Mouse (Mus musculus) large intestine, adult 2 months (tissue): Measurements from ENCODE around the gene Cdk5r1. TPM values are rescaled to one million over a fixed set of nuclear protein-coding genes. Genes with fewer than 3 reads are reported as not detected.

Experiments
- DNase-seq: peaks from one replicate; pipeline ENCODE4 v3.0.0-alpha.2; 2012; ENCODE audit warnings: low read depth, low spot score
- WGBS: fragments of 180-500 bp; shearing (Covaris S2); methylation state at CpG from one replicate; pipeline ENCODE4 v1.1.7; 2018; 5-methylcytosine and 5-hydroxymethylcytosine counted together
- polyA plus RNA-seq: library from polyadenylated mRNA; depleted of rRNA; stranded (reverse); fragments of >200 nt; gene quantifications from 2 replicates; pipeline ENCODE4 v1.2.3, GENCODE M21; 2012

Cdk5r1 gene
- polyA plus RNA-seq, 1 experiment, result 0.58 TPM

DNA sequence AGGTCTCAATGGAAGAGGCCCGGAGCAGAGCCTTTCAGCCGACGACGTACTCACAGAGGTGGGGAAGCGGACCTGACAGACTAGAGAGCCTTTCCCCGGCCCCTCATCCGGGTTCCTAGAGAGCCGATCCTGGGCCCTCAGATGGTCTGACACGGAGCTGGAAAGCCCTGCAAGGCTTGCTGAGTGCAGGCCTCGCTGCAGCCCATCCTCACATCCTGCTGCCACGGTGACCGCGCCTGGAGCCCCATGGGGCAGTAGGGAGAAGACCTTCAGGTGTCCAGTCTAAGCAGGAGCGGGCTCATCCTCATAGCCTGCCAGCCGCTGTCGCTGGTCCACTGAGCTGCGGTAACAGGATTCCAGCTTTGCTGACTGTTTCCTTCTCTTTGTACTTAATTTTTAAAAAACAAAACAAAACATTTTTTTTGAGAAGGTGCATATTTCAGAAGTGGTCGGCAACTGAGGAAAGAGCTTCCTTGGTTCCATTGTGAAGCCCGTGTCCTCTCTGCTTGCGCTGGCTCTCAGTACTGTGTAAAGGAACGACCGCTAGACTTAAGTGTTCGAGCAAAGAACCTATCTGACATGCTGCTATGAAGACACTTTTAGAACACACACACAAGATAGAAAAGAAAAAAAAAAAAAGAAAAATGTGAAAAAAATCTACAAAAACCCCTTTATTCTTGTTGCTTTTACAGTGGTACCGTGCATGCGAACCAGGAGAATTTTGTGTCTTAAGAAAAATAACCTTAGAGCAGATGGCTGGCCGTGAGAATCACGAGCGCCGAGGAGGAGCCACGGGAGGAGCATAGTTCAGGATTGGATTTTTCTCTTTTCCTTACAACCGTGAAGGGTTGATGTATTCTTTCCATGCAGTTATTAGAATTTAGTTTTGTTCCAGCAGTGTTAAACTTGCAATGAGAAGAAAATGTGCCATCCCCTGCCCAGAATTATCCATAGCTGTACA, 3.4 kb downstream of the Cdk5r1 start:
- 91% methylated on average over 31 of the region's 31 CpGs for WGBS
- no peak for DNase-seq

DNA sequence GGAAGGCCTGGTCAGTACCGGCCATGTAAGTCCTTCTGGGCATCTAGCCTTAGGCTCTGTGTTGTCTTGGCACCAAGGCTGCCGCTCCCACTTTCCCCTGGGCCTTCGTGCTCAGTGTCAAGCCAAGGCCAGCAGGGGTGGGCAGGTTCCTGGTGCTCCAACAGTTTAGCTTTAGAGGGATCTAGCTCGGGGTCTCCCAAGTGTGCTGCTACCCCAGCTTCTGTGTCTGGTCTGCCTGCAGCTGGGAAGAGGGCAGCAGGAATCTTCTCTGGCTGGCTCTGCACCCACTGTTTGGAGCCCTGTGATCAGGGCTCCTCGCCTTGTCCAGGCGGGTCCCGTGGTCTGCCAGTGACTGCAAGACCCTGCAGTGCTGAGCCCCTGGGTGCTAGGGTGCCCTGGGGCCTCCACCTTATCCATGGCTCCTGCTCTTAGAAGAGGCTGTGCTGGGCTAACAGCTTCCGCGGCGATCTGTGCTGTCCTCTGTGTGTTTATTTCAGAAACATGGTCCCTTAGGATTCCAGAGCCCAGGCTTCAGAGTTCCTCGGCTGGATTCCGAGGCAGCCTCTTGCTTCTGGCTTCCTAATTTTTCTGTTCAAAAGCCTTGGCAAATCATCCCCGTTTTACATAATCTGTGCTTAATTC, 4.7 kb downstream of the Cdk5r1 start:
- no peak for DNase-seq
- 90% methylated on average over 13 of the region's 13 CpGs for WGBS

DNA sequence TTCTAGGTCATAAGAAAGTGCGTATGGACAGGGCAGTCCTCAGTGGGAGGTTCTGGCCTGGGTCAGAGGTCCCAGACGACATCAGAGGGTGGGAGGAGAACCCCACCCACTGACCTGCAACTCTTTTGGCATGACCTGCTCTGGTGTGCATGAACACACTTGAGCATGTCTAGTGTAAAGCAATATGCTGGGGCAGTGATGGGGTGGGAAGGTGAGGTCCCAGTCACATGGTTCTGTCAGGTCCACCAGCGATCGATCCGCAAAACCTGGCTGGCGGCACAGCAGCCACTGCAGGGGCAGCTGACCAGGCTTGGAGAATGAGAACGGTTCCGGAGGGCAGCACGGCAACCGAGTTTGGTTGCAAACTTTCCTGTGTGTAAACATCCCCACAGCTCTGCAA, 5.5 kb downstream of the Cdk5r1 start:
- no peak for DNase-seq
- whole genome bisulfite sequencing, result 78% methylated on average over 10 of the region's 10 CpGs

DNA sequence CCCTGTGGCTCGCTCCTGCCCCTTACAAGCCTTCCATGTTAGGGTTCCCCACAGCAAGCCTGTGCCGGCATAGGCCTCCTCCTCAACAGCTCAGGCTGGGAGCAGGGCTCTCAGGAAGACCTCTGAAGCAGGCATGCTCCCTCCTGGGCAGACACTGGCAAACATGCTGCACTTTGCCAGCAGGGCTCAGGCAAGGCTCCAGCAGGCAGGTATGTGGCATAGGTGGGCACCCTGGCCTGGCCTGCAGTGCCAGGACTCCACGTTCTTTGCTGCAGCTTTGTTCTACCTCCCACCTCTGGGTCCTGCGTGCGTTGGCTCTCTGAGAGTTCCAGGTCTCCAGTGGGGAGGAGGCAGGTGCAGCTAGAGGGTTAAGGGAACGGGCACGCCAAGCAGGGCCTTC, 6.1 kb downstream of the Cdk5r1 start:
- WGBS, result 97% methylated on average over 7 of the region's 7 CpGs
- DNase-seq, result no peak

DNA sequence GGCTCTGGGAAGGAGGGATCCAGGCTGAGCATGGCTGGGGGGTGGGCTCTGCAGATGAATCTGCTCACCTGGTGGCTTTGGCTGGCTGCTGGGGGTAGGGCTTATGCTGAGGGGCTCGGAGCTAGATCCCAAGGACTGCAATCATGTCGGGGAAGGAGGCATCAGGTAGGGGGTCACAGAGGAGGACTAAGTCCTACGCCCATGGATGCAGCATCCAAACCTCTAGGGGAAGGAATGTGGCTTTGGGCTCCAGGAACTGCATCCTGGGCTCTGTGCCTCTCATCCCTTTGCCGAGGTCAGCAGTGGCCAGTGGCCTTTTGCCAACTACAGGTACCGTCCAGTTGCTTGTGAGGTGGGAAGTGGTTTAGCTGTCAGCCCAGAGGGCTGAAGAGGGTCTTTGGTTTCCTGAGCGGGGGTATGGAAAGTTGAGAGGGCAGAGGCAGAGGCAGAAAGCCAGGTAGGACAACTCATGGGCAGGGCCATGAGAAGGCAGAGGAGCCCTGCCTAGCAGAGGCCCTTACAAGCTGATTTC, 6.8 kb downstream of the Cdk5r1 start:
- WGBS, result 86% methylated on average over 6 of the region's 6 CpGs
- DNase-seq, result no peak

DNA sequence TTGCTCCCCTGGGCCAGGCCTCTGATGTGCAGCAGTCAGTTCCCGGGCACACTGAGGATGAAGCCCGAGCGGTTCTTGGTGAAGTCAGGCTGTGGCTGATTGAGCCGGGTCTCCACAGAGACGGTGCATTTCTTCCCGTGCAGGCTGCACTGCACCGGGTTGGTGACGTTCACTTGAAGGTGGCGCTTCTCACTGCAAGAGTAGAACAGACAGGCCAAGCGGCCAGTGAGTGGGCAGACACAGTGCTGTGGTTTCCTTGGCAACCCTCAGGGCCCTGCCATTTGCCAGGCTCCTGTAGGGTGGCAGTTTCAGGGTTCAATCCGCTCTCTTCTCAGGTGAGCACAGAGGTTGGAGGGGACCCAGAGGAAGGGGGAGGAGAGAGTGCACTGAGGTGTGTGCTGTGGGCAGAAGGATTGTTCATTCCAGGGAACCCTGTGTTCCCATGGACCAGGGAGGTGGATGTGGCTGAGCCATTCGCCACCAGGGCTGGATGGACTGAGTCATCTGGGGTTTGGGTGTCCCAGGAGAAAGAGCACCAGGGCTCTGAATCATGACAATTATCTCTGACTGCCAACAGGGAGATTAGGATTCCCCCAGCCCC, 7.5 kb downstream of the Cdk5r1 start:
- no peak for DNase-seq
- WGBS, result 73% methylated on average over 12 of the region's 12 CpGs

DNA sequence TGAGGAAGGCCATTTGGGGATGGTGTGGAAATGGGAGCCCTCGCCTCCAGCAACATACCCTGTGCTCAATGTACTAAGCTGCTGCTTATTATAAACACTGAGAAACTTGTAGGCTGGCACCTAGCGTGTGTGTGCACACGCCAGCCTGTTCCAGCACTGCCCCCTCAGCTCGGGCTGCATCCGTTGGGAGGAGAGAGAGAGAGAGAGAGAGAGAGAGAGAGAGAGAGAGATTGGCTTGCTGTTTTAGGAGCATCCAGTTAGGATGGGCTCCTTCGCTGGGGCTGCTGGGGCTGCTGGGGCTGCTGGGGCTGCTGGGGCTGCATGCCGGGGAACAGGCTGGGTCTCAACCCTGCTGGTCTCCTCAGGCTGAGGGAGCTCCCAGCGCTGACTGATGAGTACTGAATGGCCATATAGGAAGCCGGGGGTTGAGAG, 8.3 kb downstream of the Cdk5r1 start:
- DNase-seq, result no peak
- WGBS, result 86% methylated on average over 9 of the region's 9 CpGs

DNA sequence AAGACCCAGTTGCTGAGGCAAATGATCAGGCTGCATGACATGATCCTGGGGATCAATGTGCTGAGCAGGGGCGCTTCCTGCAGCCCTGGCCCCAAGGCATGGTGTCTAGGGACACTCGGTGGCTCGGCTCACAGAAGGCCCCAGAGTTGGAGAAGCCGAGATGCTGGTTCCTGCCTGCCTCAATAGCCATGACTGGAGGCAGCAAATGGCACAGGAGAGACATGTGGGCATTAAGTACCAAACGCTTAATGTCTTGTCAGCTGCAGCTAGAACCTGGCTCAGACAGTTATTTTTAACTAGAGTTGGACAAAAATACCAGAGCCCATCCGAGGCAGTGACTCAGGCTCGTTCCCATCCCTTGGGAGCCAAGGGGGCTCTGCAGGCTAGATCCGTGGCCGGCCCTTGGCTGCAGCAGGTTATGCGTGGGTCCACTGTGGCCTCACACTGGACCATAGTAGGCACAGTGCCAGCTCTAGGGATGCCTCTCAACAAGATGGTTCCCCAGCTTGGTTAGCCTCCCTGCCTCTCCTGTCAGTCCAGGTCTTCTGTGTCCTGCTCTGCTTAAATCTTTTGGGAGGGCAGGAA, 8.9 kb downstream of the Cdk5r1 start:
- 88% methylated on average over 10 of the region's 10 CpGs for WGBS
- DNase-seq, result no peak

DNA sequence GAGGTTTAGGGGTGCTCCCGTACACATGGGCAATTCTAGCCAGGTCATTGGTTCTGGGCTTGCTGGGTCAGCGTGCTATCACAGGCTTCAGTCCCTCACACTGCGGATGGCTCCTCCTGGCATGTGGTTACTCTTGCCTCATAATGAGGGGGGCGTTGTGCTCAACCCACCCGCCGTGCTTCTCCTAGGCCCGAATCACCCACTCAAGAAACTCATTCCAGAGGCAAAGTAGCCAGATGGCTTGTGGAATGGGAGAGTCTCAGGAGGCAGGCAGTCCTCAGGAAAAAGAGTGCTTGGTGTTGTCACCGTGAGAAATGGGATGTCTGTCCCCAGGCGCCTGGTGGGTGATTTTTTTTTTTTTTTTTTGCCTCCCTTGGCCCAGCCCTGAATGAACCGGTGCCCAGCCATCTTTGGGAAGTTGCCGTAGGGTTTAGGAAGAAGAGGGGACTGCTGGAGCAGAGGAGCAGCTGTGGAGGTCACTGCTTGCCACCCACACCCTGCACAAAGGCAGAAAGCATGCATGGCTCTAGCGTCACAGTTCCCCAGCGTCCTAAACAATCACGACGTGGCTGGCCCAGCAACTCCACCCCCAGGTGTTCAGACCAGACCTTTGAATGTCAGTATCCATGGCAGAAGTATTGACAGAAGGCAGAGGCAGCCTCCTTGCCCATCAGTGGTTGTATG, 11.2 kb downstream of the Cdk5r1 start:
- no peak for DNase-seq
- WGBS, result 82% methylated on average over 15 of the region's 15 CpGs

DNA sequence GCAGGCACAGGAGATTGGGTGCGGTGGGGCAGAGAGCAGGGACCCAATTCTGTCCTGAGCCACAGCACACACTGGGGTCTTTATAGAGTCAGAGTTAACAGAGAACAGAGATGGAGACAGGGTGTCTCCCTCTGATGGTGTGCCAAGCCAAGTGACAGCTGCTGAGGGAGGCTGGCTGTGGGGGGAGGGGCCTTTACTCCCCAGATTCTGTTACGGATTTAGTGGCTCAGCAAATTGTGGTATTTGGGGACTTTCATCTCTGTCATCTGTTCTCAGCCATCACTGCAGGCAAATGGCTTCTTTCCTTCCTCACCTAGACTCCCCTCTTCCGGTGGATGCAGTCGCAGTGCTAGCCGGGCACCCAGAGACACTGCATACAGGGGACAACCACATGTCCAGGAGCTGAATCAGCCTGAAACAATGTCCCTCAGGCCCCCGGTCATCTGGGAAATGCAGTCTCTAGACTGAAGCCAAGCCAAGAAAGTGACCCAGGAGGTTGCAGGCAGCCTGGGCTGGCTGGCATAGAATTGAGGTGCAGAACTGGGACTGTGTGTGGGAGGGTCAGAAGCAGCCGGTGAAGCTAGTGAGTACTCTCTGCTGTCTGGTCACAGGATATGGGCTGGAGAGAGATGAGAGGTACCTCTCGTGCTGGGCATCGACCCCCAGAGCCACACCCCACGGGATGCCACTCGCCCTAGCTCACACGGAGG, 12.5 kb downstream of the Cdk5r1 start:
- no peak for DNase-seq
- WGBS, result 82% methylated on average over 12 of the region's 12 CpGs

DNA sequence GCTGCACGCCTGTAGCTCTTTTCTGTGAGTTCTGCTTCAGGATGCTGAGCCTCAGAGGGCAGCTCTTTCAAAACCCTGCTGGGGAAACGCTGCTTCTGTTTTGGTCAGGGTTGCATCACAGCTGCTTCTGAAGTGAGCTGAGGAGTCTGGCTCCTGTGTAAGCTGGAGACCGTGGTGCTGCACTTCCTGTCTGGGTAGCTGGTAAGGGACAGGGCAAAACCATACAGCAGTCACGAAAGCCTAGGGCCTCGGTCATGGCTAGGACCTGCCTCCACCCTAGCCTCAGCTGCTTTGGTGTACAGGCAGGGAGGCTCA, 13.0 kb downstream of the Cdk5r1 start:
- DNase-seq, result no peak
- 62% methylated on average over 5 of the region's 5 CpGs for WGBS

DNA sequence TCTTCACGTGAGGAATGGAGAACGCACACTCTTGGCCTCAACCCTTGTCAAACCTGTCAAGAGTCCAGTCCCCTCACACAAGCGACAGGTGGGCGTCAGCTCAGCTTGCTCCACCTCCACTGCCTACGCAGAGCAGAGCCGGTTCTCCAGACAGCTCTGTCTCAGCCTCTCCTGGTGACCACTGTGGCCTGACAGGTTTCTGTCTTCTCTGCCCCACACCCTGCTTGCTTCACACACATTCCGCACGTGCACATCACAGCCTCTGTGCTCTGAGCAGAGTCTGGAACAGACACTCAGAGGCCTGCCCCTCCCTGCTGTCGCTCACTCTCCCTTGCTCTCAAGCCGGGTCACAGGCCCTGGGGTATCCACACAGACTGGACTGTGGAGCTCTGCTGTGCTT, 14.0 kb downstream of the Cdk5r1 start:
- WGBS, result 83% methylated on average over 10 of the region's 10 CpGs
- DNase-seq, result no peak

DNA sequence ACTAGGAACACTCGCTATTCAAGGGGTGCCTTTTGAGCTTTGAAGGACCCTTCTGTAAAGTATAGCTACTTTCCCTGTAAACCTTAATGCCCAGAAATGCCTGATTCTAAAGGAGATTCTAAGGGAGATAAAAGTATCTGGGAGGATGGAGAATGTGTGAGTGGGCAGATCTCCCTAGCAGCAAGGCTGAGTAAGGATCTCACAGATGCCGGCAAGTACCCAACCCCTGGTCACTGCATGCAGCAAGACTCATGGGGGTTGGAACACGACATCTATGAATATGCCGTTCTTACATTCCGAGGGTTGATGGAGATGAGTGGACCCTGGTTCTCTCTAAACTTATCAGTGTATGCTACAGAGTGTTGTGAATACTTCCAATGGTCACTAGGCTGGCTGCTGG, 16.4 kb downstream of the Cdk5r1 start:
- 97% methylated on average over 5 of the region's 5 CpGs for WGBS
- DNase-seq, result no peak

DNA sequence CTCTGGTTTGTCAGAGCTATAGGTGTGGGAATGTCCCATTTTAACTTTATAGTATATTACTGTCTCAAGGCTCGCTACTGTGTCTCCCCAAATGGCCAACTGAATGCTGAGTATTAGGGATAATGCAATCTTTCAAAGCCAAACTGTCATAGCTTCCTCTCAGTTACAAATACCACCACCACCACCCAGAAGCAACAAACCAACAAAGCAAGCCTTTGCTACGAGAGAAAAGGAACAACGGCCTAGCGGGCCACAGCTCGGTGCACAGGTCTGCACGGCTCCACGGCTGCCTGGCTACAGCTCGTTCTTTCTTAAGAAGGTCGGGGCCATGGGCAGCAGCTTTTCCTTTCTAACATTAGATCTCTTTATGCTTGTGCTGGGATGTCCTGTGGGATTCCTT, 18.0 kb downstream of the Cdk5r1 start:
- no peak for DNase-seq
- WGBS, result 92% methylated on average over 9 of the region's 9 CpGs

DNA sequence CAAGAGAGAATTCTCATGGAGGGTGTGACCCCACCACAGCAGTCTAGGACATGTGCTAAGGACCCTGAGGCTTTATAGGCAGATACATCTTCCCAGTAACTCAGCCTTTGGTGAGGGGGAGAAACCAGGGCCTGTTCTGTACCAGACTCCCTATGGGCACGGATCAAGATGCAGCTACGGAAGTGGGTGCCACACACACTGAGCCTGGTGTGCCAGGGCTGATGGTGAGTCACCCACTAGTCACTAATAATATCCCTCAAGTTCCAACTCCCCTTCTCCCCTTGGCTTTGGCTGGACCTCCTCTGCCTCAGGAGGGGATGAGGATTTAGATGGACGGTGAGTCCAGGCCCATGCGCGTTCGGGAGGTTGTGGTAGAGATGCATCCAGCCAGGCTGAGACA, 19.1 kb downstream of the Cdk5r1 start:
- no peak for DNase-seq
- WGBS, result 93% methylated on average over 6 of the region's 6 CpGs

DNA sequence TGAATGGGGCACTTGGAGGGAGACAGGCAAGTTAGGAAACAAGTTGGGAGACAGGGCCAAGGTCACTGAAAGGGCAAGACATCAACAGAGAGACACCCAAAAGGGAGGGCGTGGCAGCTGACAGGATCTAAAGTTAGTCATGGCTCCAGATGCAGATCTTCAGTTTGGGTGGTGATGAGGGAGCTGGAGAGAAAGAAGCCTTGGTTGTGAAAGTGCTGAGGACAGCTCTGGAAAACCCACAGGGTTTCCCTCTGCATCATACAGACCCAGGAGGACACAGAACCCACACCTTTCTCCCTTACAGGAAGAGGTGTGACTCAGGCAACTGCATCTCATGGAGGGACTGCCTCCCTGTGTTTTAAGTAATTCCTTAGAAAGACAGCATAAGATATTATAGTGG, 19.8 kb downstream of the Cdk5r1 start:
- WGBS, result 79% methylated on average over 1 of the region's 1 CpGs
- no peak for DNase-seq

DNA sequence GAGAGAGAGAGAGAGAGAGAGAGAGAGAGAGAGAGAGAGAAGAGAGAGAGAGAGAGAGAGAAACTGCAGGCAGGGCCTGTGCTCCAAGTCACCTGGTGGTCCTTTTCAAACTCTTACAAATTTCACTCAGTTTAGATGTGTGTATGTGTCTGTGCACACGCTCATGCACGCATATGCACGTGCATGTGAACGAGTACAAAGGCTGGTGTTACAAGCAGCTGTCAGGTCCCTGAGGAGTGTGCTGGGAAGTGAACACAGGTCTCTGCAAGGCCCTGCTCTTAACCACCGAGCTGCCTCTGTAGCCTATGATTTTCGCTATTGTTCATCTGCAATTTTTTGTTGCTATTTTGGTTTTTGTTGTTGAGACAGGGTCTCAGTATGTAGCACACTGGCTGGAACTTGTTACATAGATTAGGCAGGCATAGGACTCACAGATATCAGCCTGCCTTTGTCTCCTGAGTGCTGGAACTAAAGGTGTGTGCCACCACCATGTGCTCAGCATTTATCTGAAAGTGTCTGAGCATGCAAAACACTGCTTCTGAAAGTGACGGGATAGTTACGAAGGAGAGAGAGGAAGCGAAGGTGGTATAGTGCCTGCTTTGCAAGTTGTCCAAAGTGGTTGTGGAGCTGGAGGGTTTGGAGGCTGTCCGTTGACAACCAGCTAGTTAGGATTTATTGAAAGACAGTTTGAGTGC, 20.5 kb downstream of the Cdk5r1 start:
- DNase-seq, result no peak
- WGBS, result 87% methylated on average over 10 of the region's 10 CpGs

DNA sequence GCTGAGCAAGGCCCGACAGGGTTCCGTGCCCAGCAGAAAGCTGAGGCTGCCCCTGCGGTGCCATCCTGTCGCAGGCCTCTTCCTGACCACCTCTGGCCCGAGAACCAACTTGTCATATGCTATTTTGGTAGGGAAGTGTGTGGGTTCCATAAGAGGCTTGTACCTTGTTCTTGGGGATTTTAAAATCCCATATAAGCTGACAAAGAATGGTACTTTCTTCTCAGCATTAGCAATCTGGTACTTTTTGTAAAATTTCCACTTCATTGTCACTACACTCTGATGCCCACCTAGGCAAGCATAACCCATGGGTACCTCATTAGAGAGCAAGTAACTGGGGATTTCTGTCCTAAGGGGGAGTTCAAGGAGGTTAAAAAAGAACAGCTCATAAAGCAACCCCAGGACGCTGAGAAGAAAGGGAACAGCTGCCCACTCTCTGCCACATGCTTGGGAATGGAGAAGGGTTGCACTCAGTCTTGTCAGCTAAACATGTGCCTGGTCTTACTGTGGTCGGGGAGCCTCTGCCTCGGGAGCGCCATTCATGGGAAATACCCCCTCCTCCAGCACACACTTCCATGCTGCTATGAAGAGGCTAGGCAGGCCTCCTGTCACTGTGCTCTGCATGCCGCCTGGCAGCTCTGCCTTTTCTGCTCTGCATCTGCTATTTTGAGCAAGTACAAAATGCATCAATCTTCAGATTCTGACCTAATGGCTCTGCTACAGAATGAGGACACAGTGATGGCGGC, 21.7 kb downstream of the Cdk5r1 start:
- WGBS, result 74% methylated on average over 11 of the region's 11 CpGs
- no peak for DNase-seq
